In genomic region chr7:30094646-30095429, GRCm38 (mm10) we compare ENCODE assay signal across 8 mouse cellular contexts. TPM values are rescaled to one million over a fixed set of nuclear protein-coding genes. Genes with fewer than 3 reads are reported as not detected.
DNase-seq lines count a peak whose midpoint lies in the region; ATAC-seq and TF ChIP-seq lines count a peak whose summit lies in the region.

Zfp260 (plus strand) TSS chr7:30094777.

- peaks cover 17% of the 10 kb centered on the region for H3K4me1 ChIP-seq in embryonic facial prominence, embryonic 13.5 days
- H3K4me1 ChIP-seq in kidney, adult 2 months (ENCODE audit: control insufficient read depth, insufficient read depth, low read length): peaks cover 4% of the 10 kb centered on the region; the same call in 1 of the 2 replicates
- peaks cover 16% of the 10 kb centered on the region for H3K4me1 ChIP-seq in limb, embryonic 12.5 days (replicated peaks)
- peaks cover 32% of the 10 kb centered on the region for H3K4me1 ChIP-seq in midbrain, embryonic 15.5 days
- peaks cover 3% of the 10 kb centered on the region; the same call in 1 of the 2 replicates for H3K4me1 ChIP-seq in spleen, adult 2 months (ENCODE audit: control insufficient read depth, insufficient read depth, insufficient read length)

- under 1% methylated on average over 26 of the region's 26 CpGs for WGBS in embryonic facial prominence, embryonic 13.5 days
- WGBS in kidney, adult 2 months: under 1% methylated on average over 26 of the region's 26 CpGs
- WGBS in limb, embryonic 12.5 days: under 1% methylated on average over 26 of the region's 26 CpGs
- under 1% methylated on average over 26 of the region's 26 CpGs for WGBS in midbrain, embryonic 15.5 days
- WGBS in spleen, adult 2 months: under 1% methylated on average over 26 of the region's 26 CpGs

- peak within 1 kb of the TSS; percentile 88 for H3K9ac ChIP-seq in embryonic facial prominence, embryonic 13.5 days
- peak within 1 kb of the TSS; percentile 88 for H3K9ac ChIP-seq in limb, embryonic 12.5 days (replicated peaks)
- peak within 1 kb of the TSS; percentile 92 for H3K9ac ChIP-seq in midbrain, embryonic 15.5 days

- peak within 1 kb of the TSS; percentile 61 for H3K4me3 ChIP-seq in embryonic facial prominence, embryonic 13.5 days
- peak within 1 kb of the TSS; percentile 88 for H3K4me3 ChIP-seq in kidney, adult 2 months (ENCODE audit: insufficient read depth, low read depth, low read length)
- H3K4me3 ChIP-seq in limb, embryonic 12.5 days (replicated peaks): peak within 1 kb of the TSS; percentile 57
- peak within 1 kb of the TSS; percentile 76 for H3K4me3 ChIP-seq in midbrain, embryonic 15.5 days
- peak within 1 kb of the TSS; percentile 96 for H3K4me3 ChIP-seq in spleen, adult 2 months (ENCODE audit: extremely low read depth, insufficient read depth, insufficient read length)

- peaks cover 28% of the 10 kb centered on the region for H3K36me3 ChIP-seq in embryonic facial prominence, embryonic 13.5 days
- peaks cover 1% of the 10 kb centered on the region; the same call in 1 of the 2 replicates for H3K36me3 ChIP-seq in kidney, adult 2 months (ENCODE audit: control insufficient read depth, insufficient read depth, low read length)
- peaks cover 24% of the 10 kb centered on the region for H3K36me3 ChIP-seq in limb, embryonic 12.5 days
- H3K36me3 ChIP-seq in midbrain, embryonic 15.5 days (replicated peaks): peaks cover 11% of the 10 kb centered on the region; the same call in 1 of the 2 replicates
- H3K36me3 ChIP-seq in spleen, adult 2 months (ENCODE audit: control insufficient read depth, insufficient read depth, low read length): no peaks in the 10 kb centered on the region

- peak within 1 kb of the TSS; percentile 76 for H3K4me2 ChIP-seq in embryonic facial prominence, embryonic 13.5 days
- peak within 1 kb of the TSS; percentile 70 for H3K4me2 ChIP-seq in limb, embryonic 12.5 days
- peak within 1 kb of the TSS; percentile 55 for H3K4me2 ChIP-seq in midbrain, embryonic 15.5 days

- H3K27ac ChIP-seq in embryonic facial prominence, embryonic 13.5 days: peak within 1 kb of the TSS; percentile 99
- peak within 1 kb of the TSS; percentile 99 for H3K27ac ChIP-seq in kidney, adult 2 months (ENCODE audit: insufficient read depth, low read depth, low read length)
- peak within 1 kb of the TSS; percentile 98 for H3K27ac ChIP-seq in limb, embryonic 12.5 days
- peak within 1 kb of the TSS; percentile 98 for H3K27ac ChIP-seq in midbrain, embryonic 15.5 days
- peak within 1 kb of the TSS; percentile 90 for H3K27ac ChIP-seq in spleen, adult 2 months (ENCODE audit: insufficient read depth, low read length)

- peaks cover 4% of the 10 kb centered on the region; the same call in 1 of the 2 replicates for H3K9me3 ChIP-seq in embryonic facial prominence, embryonic 13.5 days
- H3K9me3 ChIP-seq in limb, embryonic 12.5 days: no peaks in the 10 kb centered on the region
- H3K9me3 ChIP-seq in midbrain, embryonic 15.5 days: no peaks in the 10 kb centered on the region

- peak; percentile 29 for TF ChIP-seq POLR2A in kidney, adult 2 months (IDR thresholded peaks at IDR 0.05; ENCODE audit: low read depth, low read length)
- TF ChIP-seq POLR2A in spleen, adult 2 months (IDR thresholded peaks at IDR 0.05; ENCODE audit: low read depth, low read length): peak; percentile 52

- 0 out of 2 replicates have a peak, but pooled peaks have one; percentile 8 for TF ChIP-seq CTCF in kidney, adult 2 months (conservative IDR thresholded peaks at IDR 0.05; ENCODE audit: insufficient read depth, insufficient read length, low read depth, low read length)
- no peak for TF ChIP-seq CTCF in spleen, adult 2 months (IDR thresholded peaks at IDR 0.05; ENCODE audit: extremely low read depth, insufficient read depth, insufficient read length, insufficient replicate concordance)

- DNase-seq in 3134 (ENCODE audit: extremely low read depth, insufficient read length, low spot score): peak; percentile 81
- DNase-seq in adrenal gland, postnatal 36 days: peak; percentile 92
- DNase-seq in heart, adult 18-20 months: peak; percentile 95
- peak; percentile 96 for DNase-seq in kidney, adult 2 months
- peak; percentile 78 to 83 for DNase-seq in spleen, adult 2 months (ENCODE audit: low read depth in 1 of 2, low spot score in 2 of 2)

- H3K27me3 ChIP-seq in embryonic facial prominence, embryonic 13.5 days: no peaks in the 10 kb centered on the region
- no peaks in the 10 kb centered on the region for H3K27me3 ChIP-seq in kidney, adult 2 months (replicated peaks; ENCODE audit: control insufficient read depth, insufficient read depth, low read length)
- H3K27me3 ChIP-seq in limb, embryonic 12.5 days: no peaks in the 10 kb centered on the region
- no peaks in the 10 kb centered on the region for H3K27me3 ChIP-seq in midbrain, embryonic 15.5 days (replicated peaks)
- no peaks in the 10 kb centered on the region for H3K27me3 ChIP-seq in spleen, adult 2 months (ENCODE audit: control insufficient read depth, insufficient read depth, low read length)

- peak; percentile 79 for ATAC-seq in embryonic facial prominence, embryonic 13.5 days (ENCODE audit: insufficient number of reproducible peaks, insufficient read depth, low FRiP score, low TSS enrichment, low read depth)
- ATAC-seq in limb, embryonic 12.5 days (ENCODE audit: insufficient number of reproducible peaks, insufficient read depth, low FRiP score, low TSS enrichment, low read depth): peak; percentile 77
- ATAC-seq in midbrain, embryonic 15.5 days (replicated peaks): peak; percentile 82

RNA-seq across cellular contexts. Expression of gene Zfp260, which starts in this region (rescaled TPM):
- total RNA-seq in adrenal gland, postnatal 36 days (2021): 10 to 100 TPM; 35.3 to 41.5 TPM
- 149 and 151 TPM in 2 replicates for polyA plus RNA-seq in embryonic facial prominence, embryonic 13.5 days (2015; fragmentation: Nextera tagmentation; extraction: Ambion mirVana)
- total RNA-seq in heart, adult 18-20 months (2021): 10 to 100 TPM; 26.9 to 38.9 TPM
- polyA plus RNA-seq in kidney, adult 2 months (2012; rRNA removed): 13.2 and 18.1 TPM in 2 replicates
- polyA plus RNA-seq in limb, embryonic 12.5 days (2016; fragmentation: Nextera tagmentation; extraction: Ambion mirVana): 138 and 146 TPM in 2 replicates
- polyA plus RNA-seq in midbrain, embryonic 15.5 days (2015; fragmentation: Nextera tagmentation; extraction: Ambion mirVana): 81.9 and 83.5 TPM in 2 replicates
- 9.3 and 11.3 TPM in 2 replicates for polyA plus RNA-seq in spleen, adult 2 months (2012; rRNA removed)

Comparison
In these comparisons a context has a peak if more than half of its experiments do, and no peak if none do; other contexts are left out.
1. Peak in every context shown above with its lines: DNase-seq, ATAC-seq, H3K4me3 ChIP-seq and H3K27ac ChIP-seq.